In genomic region chr6:129543709-129544606, GRCm38 (mm10) we compare ENCODE assay signal across 8 mouse cellular contexts. TPM values are rescaled to one million over a fixed set of nuclear protein-coding genes. Genes with fewer than 3 reads are reported as not detected.
DNase-seq lines count a peak whose midpoint lies in the region; ATAC-seq and TF ChIP-seq lines count a peak whose summit lies in the region.

No protein-coding gene starts in this region.

- DNase-seq in urinary bladder, postnatal 14 days (ENCODE audit: low spot score): peak; percentile 69
- no peak for DNase-seq in urinary bladder, postnatal 4 days (ENCODE audit: low spot score in 2 of 2)
- peak; percentile 57 for DNase-seq in cerebellum, adult 9-11 months
- peak; percentile 69 for DNase-seq in induced T-regulatory cell, adult 2 months (ENCODE audit: low read depth)
- peak; percentile 77 to 79 for DNase-seq in left cerebral cortex, adult 2 months (ENCODE audit: extremely low spot score in 1 of 2, low spot score in 2 of 2)
- peak; percentile 47 for DNase-seq in right cerebral cortex, postnatal 25 days

- TF ChIP-seq CTCF in left cerebral cortex, adult 2 months (IDR thresholded peaks at IDR 0.05): peak; percentile 96

- peak; percentile 68 for ATAC-seq in frontal cortex, adult (ENCODE audit: low TSS enrichment)
- ATAC-seq in megakaryocyte progenitor cell, adult 5-6 weeks (replicated peaks; ENCODE audit: poor library complexity): peak; percentile 86

- intact Hi-C loops in left cerebral cortex, adult 2 months (cut with DNase I): no loop called here

- H3K4me3 ChIP-seq in left cerebral cortex, adult 2 months: no peak overlapping the region

- H3K27ac ChIP-seq in left cerebral cortex, adult 2 months: peak overlapping the region; percentile 4; the same call in 1 of the 2 replicates

RNA-seq across cellular contexts. Expression of gene Gabarapl1, which starts 11.0 kb away (rescaled TPM):
- total RNA-seq in left cerebral cortex, adult 2 months (2021): 100 to 1,000 TPM; 707 to 713 TPM
- total RNA-seq in megakaryocyte progenitor cell, adult 5-6 weeks (2015): 19.0 and 19.4 TPM in 2 replicates
- total RNA-seq in megakaryocyte progenitor cell, adult 5-6 weeks (2017): 45.5 and 62.8 TPM in 2 replicates

RNA-seq across cellular contexts. Expression of gene Tmem52b, which starts 31.6 kb away (rescaled TPM):
- not detected for total RNA-seq in left cerebral cortex, adult 2 months (2021)
- total RNA-seq in megakaryocyte progenitor cell, adult 5-6 weeks (2015): 0.10 TPM in 1 of 2 replicates, not detected in the other
- total RNA-seq in megakaryocyte progenitor cell, adult 5-6 weeks (2017): 0.12 and 1.1 TPM in 2 replicates

RNA-seq across cellular contexts. Expression of gene Klre1, which starts 33.7 kb away (rescaled TPM):
- not detected for total RNA-seq in left cerebral cortex, adult 2 months (2021)
- 0.49 TPM in 1 of 2 replicates, not detected in the other for total RNA-seq in megakaryocyte progenitor cell, adult 5-6 weeks (2015)
- not detected in 2 replicates for total RNA-seq in megakaryocyte progenitor cell, adult 5-6 weeks (2017)

RNA-seq across cellular contexts. Expression of gene Olr1, which starts 37.0 kb away (rescaled TPM):
- total RNA-seq in left cerebral cortex, adult 2 months (2021): not detected
- 31.6 and 33.4 TPM in 2 replicates for total RNA-seq in megakaryocyte progenitor cell, adult 5-6 weeks (2015)
- total RNA-seq in megakaryocyte progenitor cell, adult 5-6 weeks (2017): 17.3 and 51.7 TPM in 2 replicates

RNA-seq across cellular contexts. Expression of gene Klrd1, which starts 47.6 kb away (rescaled TPM):
- total RNA-seq in left cerebral cortex, adult 2 months (2021): not detected
- 0.78 TPM in 1 of 2 replicates, not detected in the other for total RNA-seq in megakaryocyte progenitor cell, adult 5-6 weeks (2015)
- 2.3 and 2.5 TPM in 2 replicates for total RNA-seq in megakaryocyte progenitor cell, adult 5-6 weeks (2017)

Comparison
In these comparisons a context has a peak if more than half of its experiments do, and no peak if none do; other contexts are left out.
1. DNase-seq: peak in urinary bladder, postnatal 14 days (single experiment), cerebellum, adult 9-11 months (single experiment), induced T-regulatory cell, adult 2 months (single experiment), left cerebral cortex, adult 2 months (2 of 2) and right cerebral cortex, postnatal 25 days (single experiment); none in urinary bladder, postnatal 4 days (0 of 2).
2. RNA of gene Gabarapl1, which starts 11.0 kb away (total RNA-seq): 707 to 713 TPM in left cerebral cortex, adult 2 months; 19.0 to 62.8 TPM in megakaryocyte progenitor cell, adult 5-6 weeks; every median in the first group is over 10 times any median in the second.